Mouse (Mus musculus): Measurements from ENCODE around the gene Sfxn5. TPM values are rescaled to one million over a fixed set of nuclear protein-coding genes. Genes with fewer than 3 reads are reported as not detected.

The Sfxn5 gene
- total RNA-seq, 2 experiments from 2014 or later: 167 to 175 TPM

GRCm38 (mm10) chr6:85288193-85288857 lies 44.9 kb downstream of the Sfxn5 start:
- TF ChIP-seq CTCF (conservative IDR thresholded peaks at IDR 0.05): no peak
- Histone ChIP-seq H3K27ac (peak overlapping the region; percentile 43; the same call in 1 of the 2 replicates), H3K4me3 (no peak overlapping the region)
- DNase-seq (ENCODE audit: low spot score in 2 of 2): no peak

GRCm38 (mm10) chr6:85286283-85287047 lies 46.8 kb downstream of the Sfxn5 start:
- Histone ChIP-seq H3K4me3 (no peak overlapping the region), H3K27ac (peak overlapping the region; percentile 46; the same call in 1 of the 2 replicates)
- DNase-seq (ENCODE audit: low spot score in 2 of 2): no peak
- no peak for TF ChIP-seq CTCF (conservative IDR thresholded peaks at IDR 0.05)

GRCm38 (mm10) chr6:85280871-85281270 lies 52.4 kb downstream of the Sfxn5 start:
- no peak for TF ChIP-seq CTCF (conservative IDR thresholded peaks at IDR 0.05)
- DNase-seq (ENCODE audit: low spot score in 2 of 2): no peak
- peak overlapping the region; percentile 72 for H3K27ac ChIP-seq

GRCm38 (mm10) chr6:85276571-85276970 lies 56.7 kb downstream of the Sfxn5 start:
- TF ChIP-seq CTCF (conservative IDR thresholded peaks at IDR 0.05): no peak
- Histone ChIP-seq H3K27ac (peak overlapping the region; percentile 84), H3K4me3 (no peak overlapping the region)
- peak in 1 of 2 experiments; percentile 46 for DNase-seq (ENCODE audit: low spot score in 2 of 2)

More at GRCm38 (mm10) chr6:85280871-85281270, 52.4 kb downstream of the Sfxn5 start:
- H3K4me3 ChIP-seq: peak overlapping the region; percentile 8; the same call in 1 of the 2 replicates

- Histone ChIP-seq H3K4me3 (no peak overlapping the region), H3K27ac (no peak overlapping the region)
- no peak for TF ChIP-seq CTCF (conservative IDR thresholded peaks at IDR 0.05)
- no peak for DNase-seq (ENCODE audit: low spot score in 2 of 2)
Observed at GRCm38 (mm10) chr6:85272436-85272835, 60.8 kb downstream of the Sfxn5 start.

GRCm38 (mm10) chr6:85266060-85266459 lies 67.2 kb downstream of the Sfxn5 start:
- no peak for TF ChIP-seq CTCF (conservative IDR thresholded peaks at IDR 0.05)
- H3K27ac ChIP-seq: peak overlapping the region; percentile 67; the same call in 1 of the 2 replicates
- H3K4me3 ChIP-seq: no peak overlapping the region
- DNase-seq (ENCODE audit: low spot score in 2 of 2): no peak

- Histone ChIP-seq H3K27ac (peak overlapping the region; percentile 67), H3K4me3 (no peak overlapping the region)
- TF ChIP-seq CTCF (conservative IDR thresholded peaks at IDR 0.05): no peak
- no peak for DNase-seq (ENCODE audit: low spot score in 2 of 2)
Observed at GRCm38 (mm10) chr6:85264982-85265518, 68.2 kb downstream of the Sfxn5 start.

GRCm38 (mm10) chr6:85262865-85263515 lies 70.2 kb downstream of the Sfxn5 start:
- Histone ChIP-seq H3K4me3 (no peak overlapping the region), H3K27ac (no peak overlapping the region)
- no peak for DNase-seq (ENCODE audit: low spot score in 2 of 2)
- peak; percentile 83 for TF ChIP-seq CTCF (conservative IDR thresholded peaks at IDR 0.05)

- Histone ChIP-seq H3K4me3 (no peak overlapping the region), H3K27ac (peak overlapping the region; percentile 24; the same call in 1 of the 2 replicates)
- no peak for DNase-seq (ENCODE audit: low spot score in 2 of 2)
- no peak for TF ChIP-seq CTCF (conservative IDR thresholded peaks at IDR 0.05)
Observed at GRCm38 (mm10) chr6:85259094-85259630, 74.1 kb downstream of the Sfxn5 start.

- DNase-seq (ENCODE audit: low spot score in 2 of 2): no peak
- H3K27ac ChIP-seq: no peak overlapping the region
- H3K4me3 ChIP-seq: no peak overlapping the region
- no peak for TF ChIP-seq CTCF (conservative IDR thresholded peaks at IDR 0.05)
Observed at GRCm38 (mm10) chr6:85255578-85255977, 77.6 kb downstream of the Sfxn5 start.

- Histone ChIP-seq H3K4me3 (no peak overlapping the region), H3K27ac (peak overlapping the region; percentile 9; the same call in 1 of the 2 replicates)
- no peak for TF ChIP-seq CTCF (conservative IDR thresholded peaks at IDR 0.05)
- DNase-seq (ENCODE audit: low spot score in 2 of 2): no peak
Observed at GRCm38 (mm10) chr6:85253994-85254541, 79.2 kb downstream of the Sfxn5 start.

- TF ChIP-seq CTCF (conservative IDR thresholded peaks at IDR 0.05): peak; percentile 60
- Histone ChIP-seq H3K27ac (peak overlapping the region; percentile 64; the same call in 1 of the 2 replicates), H3K4me3 (no peak overlapping the region)
- no peak for DNase-seq (ENCODE audit: low spot score in 2 of 2)
Observed at GRCm38 (mm10) chr6:85253275-85253674, 79.9 kb downstream of the Sfxn5 start.
